Mouse (Mus musculus) layer of hippocampus, postnatal 36 days (tissue): Measurements from ENCODE around the gene Ippk. TPM values are rescaled to one million over a fixed set of nuclear protein-coding genes. Genes with fewer than 3 reads are reported as not detected.
A peak's percentile ranks its signal among the peaks of the same experiment; 100 is the strongest.

Source experiments
- DNase-seq, 2 experiments: peaks; one replicate each; pipeline ENCODE4 v3.0.0; 2022
- total RNA-seq, 2 experiments: library from RNA; stranded (reverse); gene quantifications; 2 replicates each; pipeline ENCODE4 v1.2.3; 2021

Ippk gene
- total RNA-seq, 2 experiments from 2014 or later: 34.5 to 37.9 TPM

DNA sequence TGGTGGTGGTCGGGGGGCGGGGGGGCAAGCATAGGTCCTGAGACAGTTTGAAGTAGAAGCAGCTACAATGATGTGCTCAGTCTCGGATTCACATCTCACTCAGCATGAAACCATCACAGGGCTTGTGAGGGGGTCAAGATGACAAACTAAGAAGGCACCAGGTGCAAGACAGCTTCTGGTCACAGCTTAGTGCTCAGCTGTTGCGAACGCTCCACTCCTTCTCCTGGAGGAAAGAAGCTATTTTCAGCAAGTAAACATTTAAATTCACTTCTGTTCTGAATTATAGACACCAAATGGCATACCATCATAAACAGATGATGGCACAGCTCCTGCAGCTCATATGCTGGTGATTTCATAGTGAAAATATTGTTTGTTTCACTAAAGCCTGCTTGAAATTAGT, 64.3 kb downstream of the Ippk start:
- peak in 1 of 2 experiments; percentile 27 for DNase-seq

DNA sequence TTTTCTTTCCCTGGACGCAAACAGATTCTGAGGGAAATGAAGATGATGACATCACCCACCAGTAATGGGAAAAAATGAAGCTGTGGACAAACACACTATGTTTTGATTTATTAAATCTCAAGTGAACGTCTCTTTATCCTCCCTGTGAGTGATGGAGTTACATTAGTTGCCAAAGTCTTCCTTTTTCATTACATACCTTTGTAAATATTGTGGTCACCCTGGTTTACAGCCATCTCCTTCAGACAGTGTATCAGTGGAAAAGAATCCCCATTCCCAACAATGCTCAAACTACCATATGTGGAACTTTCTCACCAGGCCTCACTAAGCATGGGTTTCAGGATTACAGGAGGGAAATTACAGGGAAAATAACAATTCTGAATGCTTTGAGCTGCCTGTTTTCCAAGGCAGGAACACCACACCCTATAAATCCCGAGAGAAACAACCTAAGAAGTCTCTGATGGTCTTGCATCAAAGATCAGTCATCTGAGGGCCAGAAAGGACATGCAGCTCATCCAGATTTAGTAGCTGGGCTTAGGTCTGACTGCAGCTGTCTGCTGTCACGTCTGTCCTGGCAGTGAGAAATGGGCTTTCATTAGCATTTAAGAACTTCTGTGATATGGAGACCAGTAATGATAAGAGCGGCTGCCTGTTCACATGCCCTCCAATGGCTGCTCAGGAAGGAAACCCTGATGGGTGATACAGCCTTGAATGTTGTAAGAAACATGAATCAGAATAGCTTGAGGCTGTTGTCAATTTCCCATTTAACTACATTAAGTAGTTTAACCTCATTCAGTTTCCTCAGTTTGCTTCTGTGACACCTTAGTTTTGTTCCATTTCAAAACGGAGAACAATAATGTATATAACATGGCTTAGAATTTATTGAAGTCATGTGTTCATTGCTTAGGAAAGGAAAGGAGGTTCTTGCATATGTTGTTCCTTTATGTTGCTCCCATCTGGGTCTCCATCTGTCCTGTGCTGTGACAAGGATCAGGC, 71.6 kb downstream of the Ippk start, which contains the start of gene Tes3-ps:
TSS of gene Tes3-ps (plus strand) at position 943 of the 993 bp plus-strand sequence.
- no peak for DNase-seq

DNA sequence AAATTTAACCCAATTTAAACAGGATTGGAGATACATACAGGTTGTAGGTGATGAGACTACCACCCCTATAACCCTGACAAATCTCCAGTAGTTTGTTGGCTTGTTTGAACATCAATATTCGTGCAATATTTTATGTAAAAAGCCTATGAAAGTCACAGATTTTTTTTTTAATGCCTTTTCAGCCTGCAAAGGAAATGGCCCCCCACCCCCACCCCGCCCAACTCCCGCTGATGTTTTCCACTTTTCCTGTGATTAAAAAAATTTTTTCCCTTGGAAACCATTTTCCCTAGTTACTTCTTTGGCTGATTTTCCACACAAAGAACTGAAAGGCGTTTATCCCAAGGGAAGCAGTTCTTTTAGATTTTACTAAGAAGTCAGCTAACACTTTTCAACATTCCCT, 83.5 kb downstream of the Ippk start, which contains the start of gene Ecm2:
TSS of gene Ecm2 (plus strand) at position 301 of the 400 bp plus-strand sequence.
- no peak for DNase-seq

DNA sequence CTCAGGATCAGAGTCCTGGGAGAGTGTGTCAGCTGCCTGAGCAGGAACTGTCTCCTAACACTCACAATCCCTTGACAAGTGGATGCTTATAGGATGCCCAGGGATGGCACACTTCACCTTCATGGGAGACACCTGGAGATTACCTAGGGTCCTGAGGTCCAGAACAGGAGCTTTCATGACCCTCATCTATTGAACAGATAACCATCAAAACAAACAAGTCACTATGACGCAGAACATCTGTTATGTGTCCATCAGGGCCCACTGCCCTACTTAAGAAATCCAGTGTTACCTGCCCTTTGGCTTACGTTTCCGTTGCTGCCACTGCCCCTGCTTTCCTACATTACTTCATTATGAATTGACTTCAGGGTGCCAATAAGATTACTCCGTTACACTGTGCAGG, 84.7 kb downstream of the Ippk start:
- DNase-seq: no peak

DNA sequence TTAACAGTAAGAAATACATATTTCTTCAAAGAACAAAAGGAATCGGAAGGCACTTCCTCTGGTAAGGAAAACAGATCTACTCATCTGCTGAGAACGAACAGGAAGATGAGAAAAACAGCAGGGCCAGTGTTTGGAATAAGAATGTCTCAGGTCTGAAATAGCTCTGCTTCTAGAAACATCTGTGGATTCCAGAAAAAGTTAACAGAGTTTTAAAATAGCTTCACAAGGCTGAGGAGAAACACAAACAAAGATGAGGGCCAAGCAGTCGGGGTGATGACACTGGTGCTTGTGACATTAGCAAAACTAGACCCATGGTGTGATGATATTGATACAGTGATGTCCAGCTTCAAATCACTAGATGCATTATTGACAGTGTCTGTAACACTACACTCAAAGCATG, 86.1 kb downstream of the Ippk start:
- DNase-seq: no peak

Other genes starting within 250 kb of the Ippk start
- 10 to 100 TPM; 18.7 to 19.3 TPM for gene Ninj1, start 233.8 kb upstream of the Ippk start, total RNA-seq
- 10 to 100 TPM; 13.9 to 15.0 TPM for gene Card19, start 205.2 kb upstream of the Ippk start, total RNA-seq
- 1 to 10 TPM; 2.5 to 2.6 TPM for gene Susd3, start 172.5 kb upstream of the Ippk start, total RNA-seq
- gene Fgd3, start 100.9 kb upstream of the Ippk start, total RNA-seq: 1 to 10 TPM; 6.8 to 6.9 TPM
- 10 to 100 TPM; 54.5 to 59.8 TPM for gene Bicd2, start 79.7 kb upstream of the Ippk start, total RNA-seq
- 1 to 10 TPM; 1.6 TPM for gene Tes3-ps, start 72.1 kb downstream of the Ippk start, total RNA-seq
- gene Ecm2, start 83.6 kb downstream of the Ippk start, total RNA-seq: 1 to 10 TPM; 6.5 to 7.4 TPM
- 1 to 10 TPM; 1.2 to 1.7 TPM for gene Aspn, start 123.2 kb downstream of the Ippk start, total RNA-seq
- gene Omd, start 161.2 kb downstream of the Ippk start, total RNA-seq: 1 to 10 TPM in 1 of 2 experiments, under 1 TPM in 1; 0.30 to 1.1 TPM
- 1 to 10 TPM; 3.7 to 5.4 TPM for gene Ogn, start 186.8 kb downstream of the Ippk start, total RNA-seq
- 1 to 10 TPM; 1.8 to 2.0 TPM for gene Cenpp, start 231.5 kb downstream of the Ippk start, total RNA-seq
- gene Nol8, start 231.8 kb downstream of the Ippk start, total RNA-seq: 10 to 100 TPM; 26.5 to 28.4 TPM